Mouse (Mus musculus) embryonic stem cell, embryonic (primary cell): ENCODE data around the gene Cnot10.

Experiments
- CTCF ChIA-PET, 4 experiments: fragments of 300-600 bp in 2 of 4; fragments of 350-600 bp in 2 of 4; sonication (Branson Sonifier 250); formaldehyde crosslinking; loops; one replicate each; lab custom pipeline; 2022; ENCODE audit warnings: inconsistent platforms in 2 of 4; lab: Charles Lee
- POLR2A ChIA-PET, 4 experiments: fragments of 300-600 bp in 2 of 4; fragments of 350-600 bp in 2 of 4; sonication (Branson Sonifier 250); formaldehyde crosslinking; loops; one replicate each; lab custom pipeline; 2022; ENCODE audit warnings: antibody characterized with exemption in 4 of 4, inconsistent platforms in 1 of 4; lab: Charles Lee

Cnot10 gene

DNA sequence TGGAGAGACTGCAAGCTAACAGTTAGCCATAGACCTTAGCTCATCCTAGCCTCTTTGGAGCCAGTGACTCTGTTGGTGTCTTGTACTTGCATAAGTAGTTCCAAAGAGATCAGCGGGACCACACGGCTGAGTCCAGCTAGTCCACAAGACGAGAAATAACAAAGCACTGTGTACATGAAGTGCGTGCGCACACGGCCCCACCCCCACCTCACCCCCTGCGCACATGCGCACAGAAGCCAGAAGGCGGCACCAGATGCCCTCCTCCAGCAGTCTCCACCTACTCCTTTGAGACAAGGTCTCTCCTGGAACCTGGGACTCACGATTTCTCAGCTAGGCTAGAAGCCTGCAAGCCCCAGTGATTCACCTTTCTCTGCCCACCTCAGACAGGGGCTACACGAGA, 23.8 kb upstream of the Cnot10 start:
- ChIA-PET POLR2A (interaction anchor here (0.5 to 3.9 kb wide), 35 partner anchors 8 to 905 kb away, joined by 3 to 16 read pairs (median 4); partner anchors contain the start of genes Cnot10 (in 3 of the 4), Cmtm8 (in 2 of the 4), Dync1li1 (in 2 of the 4) and Cmtm6 (in 1 of the 4)), CTCF (interaction anchor here in 3 of 4 experiments (0.6 to 1.5 kb wide), 10 partner anchors 11 to 1261 kb away, joined by 3 to 4 read pairs (median 3); no protein-coding TSS in a partner anchor)

GRCm38 (mm10) chr9:114661991-114662390, 22.0 kb upstream of the Cnot10 start:
- POLR2A ChIA-PET: interaction anchor here in 3 of 4 experiments (0.9 to 3.9 kb wide), 9 partner anchors 11 to 78 kb away, joined by 3 to 15 read pairs (median 5); partner anchors contain the start of genes Dync1li1 (in 2 of the 3), Cmtm6 (in 1 of the 3) and Cnot10 (in 1 of the 3)
- CTCF ChIA-PET: interaction anchor here in 3 of 4 experiments (0.8 to 1.0 kb wide), 4 partner anchors 10 to 65 kb away, joined by 3 to 4 read pairs (median 3); no protein-coding TSS in a partner anchor

- ChIA-PET CTCF (interaction anchor here in 1 of 4 experiments (2.3 kb wide), 1 partner anchor 66 kb away, joined by 7 read pairs; no protein-coding TSS in a partner anchor), POLR2A (interaction anchor here in 2 of 4 experiments (0.6 to 2.7 kb wide), 2 partner anchors 10 to 41 kb away, joined by 3 to 11 read pairs; no protein-coding TSS in a partner anchor)
Measured at GRCm38 (mm10) chr9:114660983-114661382, 21.0 kb upstream of the Cnot10 start.

DNA sequence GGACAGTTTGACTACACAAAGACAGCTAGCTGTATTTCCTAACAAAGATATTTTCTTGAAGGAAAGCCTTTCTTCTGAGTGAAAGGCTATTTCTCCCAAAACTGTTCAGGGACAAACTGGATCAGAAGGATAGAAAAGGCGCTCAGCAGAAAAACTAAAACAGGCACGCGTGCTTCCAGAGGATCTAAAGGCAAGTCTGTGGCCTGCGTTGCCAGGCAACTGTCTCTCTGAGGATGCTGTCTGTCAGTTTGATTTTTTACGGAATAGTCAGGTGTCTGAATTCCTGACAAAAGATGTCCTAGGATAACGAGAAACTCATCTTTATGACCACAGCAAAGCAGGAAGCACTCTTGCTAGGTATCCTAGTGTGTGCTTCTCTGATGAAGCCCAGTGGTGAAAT, 20.5 kb upstream of the Cnot10 start:
- ChIA-PET POLR2A (interaction anchor here in 1 of 4 experiments (0.6 kb wide), 1 partner anchor 41 kb away, joined by 3 read pairs; no protein-coding TSS in a partner anchor), CTCF (interaction anchor here in 1 of 4 experiments (2.3 kb wide), 1 partner anchor 67 kb away, joined by 7 read pairs; no protein-coding TSS in a partner anchor)

GRCm38 (mm10) chr9:114656701-114657100, 16.7 kb upstream of the Cnot10 start:
- CTCF ChIA-PET: interaction anchor here in 3 of 4 experiments (0.6 to 1.9 kb wide), 3 partner anchors 9 to 78 kb away, joined by 5 to 6 read pairs (median 5); no protein-coding TSS in a partner anchor

DNA sequence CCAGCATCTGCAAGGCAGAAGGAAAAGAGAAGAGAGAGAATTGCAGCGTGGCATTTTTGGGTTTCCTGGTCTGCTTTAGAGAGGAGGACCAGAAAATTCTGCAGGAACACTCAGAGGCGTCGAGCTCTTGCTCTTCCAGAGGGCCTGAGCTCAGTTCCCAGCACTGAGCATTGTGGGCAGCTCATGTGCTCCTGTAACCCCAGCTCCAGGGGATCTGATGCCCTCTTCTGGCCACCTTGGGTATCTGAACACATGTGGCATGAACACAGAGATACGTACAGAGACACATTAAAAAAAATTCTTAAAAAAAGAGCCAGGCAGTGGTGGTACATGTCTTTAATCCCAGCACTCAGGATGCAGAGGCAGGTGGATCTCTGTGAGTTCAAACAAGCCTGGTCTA, 15.4 kb upstream of the Cnot10 start:
- ChIA-PET CTCF (interaction anchor here in 3 of 4 experiments (0.6 to 1.2 kb wide), 4 partner anchors 36 to 175 kb away, joined by 3 to 11 read pairs (median 5); partner anchors contain the start of gene Cmtm6 (in 1 of the 3)), POLR2A (interaction anchor here in 2 of 4 experiments (0.6 to 3.7 kb wide), 9 partner anchors 8 to 139 kb away, joined by 3 to 16 read pairs (median 4); partner anchors contain the start of genes Cnot10 (in 1 of the 2) and Dync1li1 (in 1 of the 2))

More at GRCm38 (mm10) chr9:114656701-114657100, 16.7 kb upstream of the Cnot10 start:
- POLR2A ChIA-PET: interaction anchor here in 2 of 4 experiments (1.3 to 3.7 kb wide), 5 partner anchors 8 to 17 kb away, joined by 4 to 16 read pairs (median 10); partner anchors contain the start of gene Cnot10 (in 2 of the 2)

GRCm38 (mm10) chr9:114650938-114651634, 11.1 kb upstream of the Cnot10 start:
- ChIA-PET CTCF (interaction anchor here in 3 of 4 experiments (0.6 to 1.5 kb wide), 9 partner anchors 13 to 263 kb away, joined by 3 to 7 read pairs (median 4); no protein-coding TSS in a partner anchor), POLR2A (interaction anchor here in 3 of 4 experiments (0.8 to 4.8 kb wide), 13 partner anchors 9 to 111 kb away, joined by 3 to 24 read pairs (median 4); partner anchors contain the start of genes Cnot10 (in 3 of the 3) and Cmtm6 (in 1 of the 3))

DNA sequence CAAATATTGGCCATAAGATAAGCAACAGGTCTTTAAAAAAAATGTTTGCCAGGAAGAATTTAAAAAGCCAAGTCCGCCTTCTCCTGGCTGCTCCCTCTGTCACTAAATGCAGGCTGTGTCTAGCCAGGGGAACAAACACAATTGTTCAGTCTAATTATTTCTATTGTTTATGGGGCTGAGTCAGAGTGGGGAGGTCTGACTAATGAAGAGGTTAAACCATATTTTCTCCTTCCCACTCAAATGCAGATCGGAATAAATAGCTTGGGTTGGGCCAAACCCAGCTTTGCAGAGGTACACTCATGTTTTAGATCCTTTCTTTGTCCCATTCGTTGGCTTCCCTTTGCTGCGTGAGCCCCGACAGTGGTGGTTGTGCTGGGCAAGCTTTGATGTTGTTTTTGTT, 9.4 kb upstream of the Cnot10 start:
- ChIA-PET POLR2A (interaction anchor here in 2 of 4 experiments (1.3 to 4.8 kb wide), 3 partner anchors 8 to 13 kb away, joined by 4 to 24 read pairs (median 19); partner anchors contain the start of gene Cnot10 (in 2 of the 2)), CTCF (interaction anchor here in 3 of 4 experiments (0.6 to 2.7 kb wide), 4 partner anchors 9 to 61 kb away, joined by 3 to 14 read pairs (median 4); partner anchors contain the start of gene Cnot10 (in 1 of the 3))

- POLR2A ChIA-PET: interaction anchor here in 2 of 4 experiments (0.6 to 4.8 kb wide), 9 partner anchors 8 to 88 kb away, joined by 3 to 24 read pairs (median 4); partner anchors contain the start of genes Cnot10 (in 1 of the 2) and Dync1li1 (in 1 of the 2)
- CTCF ChIA-PET: interaction anchor here (0.6 to 2.7 kb wide), 23 partner anchors 8 to 1921 kb away, joined by 3 to 14 read pairs (median 4); partner anchors contain the start of genes Cnot10 (in 2 of the 4) and Cmtm6 (in 1 of the 4)
Measured at GRCm38 (mm10) chr9:114648472-114648871, 8.5 kb upstream of the Cnot10 start.

DNA sequence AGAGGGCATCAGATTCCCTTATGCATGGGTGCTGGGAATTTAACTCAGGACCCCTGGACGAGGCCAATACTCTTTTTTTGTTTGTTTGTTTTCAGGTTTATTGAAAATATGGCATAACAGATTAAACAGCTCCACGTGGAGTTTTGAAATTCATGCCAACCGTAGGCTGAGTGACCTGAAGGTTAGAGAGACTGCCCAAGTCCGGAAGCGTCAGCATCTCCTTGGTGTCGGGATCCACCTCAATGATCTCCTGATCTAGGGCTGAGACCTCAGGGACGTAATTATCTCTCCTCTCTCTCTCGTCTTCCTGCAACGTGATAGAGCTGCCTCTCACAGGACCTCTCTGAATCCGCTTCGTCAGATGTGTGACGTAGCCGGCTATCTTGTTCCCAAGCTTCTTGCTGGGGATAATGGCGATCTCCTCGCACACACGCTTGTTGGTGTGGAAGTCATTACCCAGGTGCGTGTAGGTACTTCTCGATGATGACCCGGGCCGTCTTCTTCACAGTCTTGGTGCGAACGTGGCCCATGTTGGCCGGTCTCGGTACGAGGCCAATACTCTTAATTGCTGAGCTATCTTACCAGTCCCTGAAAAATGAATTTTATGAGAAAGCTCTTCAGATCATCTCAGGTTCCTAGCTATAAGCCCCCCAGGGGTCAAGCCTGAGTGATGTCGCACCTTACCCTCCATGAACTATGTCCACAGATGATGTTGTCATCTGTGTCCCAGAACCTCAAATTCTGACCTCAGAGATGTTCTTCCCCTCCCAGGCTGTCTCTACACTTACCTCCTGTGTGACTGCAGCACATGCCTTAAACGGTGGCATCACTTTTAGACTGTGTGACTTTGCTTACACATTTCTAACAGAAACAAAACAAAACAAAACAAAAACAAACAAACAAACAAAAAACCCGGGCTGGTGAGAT, 7.8 kb upstream of the Cnot10 start:
- ChIA-PET CTCF (interaction anchor here (0.6 to 2.7 kb wide), 24 partner anchors 8 to 1921 kb away, joined by 3 to 14 read pairs (median 4); partner anchors contain the start of genes Cmtm6 (in 1 of the 4) and Cnot10 (in 1 of the 4)), POLR2A (interaction anchor here in 2 of 4 experiments (0.6 to 4.8 kb wide), 14 partner anchors 8 to 89 kb away, joined by 3 to 24 read pairs (median 4); partner anchors contain the start of genes Cnot10 (in 2 of the 2) and Dync1li1 (in 1 of the 2))

DNA sequence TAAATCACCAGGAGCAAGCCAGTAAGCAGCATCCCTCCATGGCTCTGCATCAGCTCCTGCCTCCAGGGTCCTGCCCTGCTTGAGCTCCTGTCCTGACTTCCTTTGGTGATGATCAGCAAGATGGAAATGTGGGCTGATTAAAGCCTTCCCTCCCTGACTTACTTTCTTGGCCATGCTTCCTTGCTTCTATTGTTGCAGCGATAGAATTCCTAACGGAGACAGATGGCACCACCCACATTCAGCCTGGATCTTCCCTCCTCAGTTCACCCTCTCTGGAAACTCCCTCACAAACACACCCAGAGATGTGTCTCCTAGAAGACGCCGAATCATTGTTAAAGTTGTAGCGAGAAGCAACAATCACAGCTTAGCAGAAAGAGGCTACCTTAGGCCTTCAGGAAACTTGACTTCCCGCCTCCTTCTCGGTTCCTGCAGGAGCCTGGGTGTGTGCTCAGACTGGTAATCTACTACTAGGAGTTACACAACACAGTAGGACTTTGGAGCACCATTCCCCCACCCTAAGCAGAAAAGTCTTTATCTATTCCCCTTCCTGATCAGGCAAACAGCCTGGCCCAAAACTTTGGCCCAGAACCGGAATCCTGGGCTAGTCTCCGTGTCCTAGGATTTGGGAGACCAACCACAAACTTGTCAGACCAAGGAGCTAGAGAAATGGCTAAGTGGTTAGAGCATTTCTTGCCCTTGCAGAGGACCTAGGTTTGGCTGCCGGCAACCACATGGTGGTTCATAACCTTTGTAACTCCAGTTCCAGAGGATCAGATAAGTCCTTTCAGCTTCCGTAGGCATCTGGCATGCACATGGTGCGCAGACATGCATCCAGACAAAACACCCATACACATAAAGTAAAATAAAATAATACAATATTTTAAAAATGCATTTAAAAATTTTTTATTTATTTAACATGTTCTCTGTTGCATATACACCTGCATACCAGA, 6.8 kb upstream of the Cnot10 start:
- POLR2A ChIA-PET: interaction anchor here in 3 of 4 experiments (1.1 to 3.0 kb wide), 11 partner anchors 8 to 90 kb away, joined by 3 to 15 read pairs (median 5); partner anchors contain the start of gene Cnot10 (in 1 of the 3)
- CTCF ChIA-PET: interaction anchor here (0.6 to 2.7 kb wide), 8 partner anchors 18 to 106 kb away, joined by 3 to 14 read pairs (median 5); no protein-coding TSS in a partner anchor

DNA sequence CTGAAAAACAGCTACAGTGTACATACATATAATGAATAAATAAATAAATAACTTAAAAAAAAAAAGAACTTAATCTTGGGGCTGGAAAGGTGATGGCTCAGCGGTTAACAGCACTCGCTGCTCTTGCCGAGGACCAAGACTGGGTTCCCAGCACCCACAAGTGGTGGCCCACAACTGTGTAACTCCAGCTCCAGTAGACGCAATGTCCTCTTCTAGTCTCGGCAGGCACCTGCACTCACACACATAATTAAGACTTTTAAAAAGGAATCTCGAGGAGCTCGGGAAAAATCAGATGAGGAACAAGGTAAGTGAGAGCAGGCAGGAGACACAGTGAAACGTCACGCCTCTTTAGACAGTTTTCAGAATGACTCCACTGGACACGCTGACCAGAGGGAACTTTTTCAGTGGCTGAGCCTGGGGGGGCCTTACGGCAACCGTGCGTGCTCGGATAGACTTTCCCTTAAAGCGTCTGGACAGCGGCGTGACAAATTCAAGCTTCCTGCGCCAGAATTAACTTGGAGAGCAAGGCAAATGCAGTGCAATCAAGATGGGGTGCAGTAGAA, 717 bp downstream of the Cnot10 start:
- CTCF ChIA-PET: interaction anchor here (0.5 to 2.8 kb wide), 17 partner anchors 9 to 224 kb away, joined by 3 to 11 read pairs (median 5); partner anchors contain the start of gene Cmtm6 (in 1 of the 4)
- POLR2A ChIA-PET: interaction anchor here (0.6 to 9.1 kb wide), 73 partner anchors 8 to 709 kb away, joined by 3 to 61 read pairs (median 5); partner anchors contain the start of genes Cmtm6 (in 2 of the 4), Crtap (in 2 of the 4), Dync1li1 (in 2 of the 4) and Cmtm7 (in 1 of the 4)

DNA sequence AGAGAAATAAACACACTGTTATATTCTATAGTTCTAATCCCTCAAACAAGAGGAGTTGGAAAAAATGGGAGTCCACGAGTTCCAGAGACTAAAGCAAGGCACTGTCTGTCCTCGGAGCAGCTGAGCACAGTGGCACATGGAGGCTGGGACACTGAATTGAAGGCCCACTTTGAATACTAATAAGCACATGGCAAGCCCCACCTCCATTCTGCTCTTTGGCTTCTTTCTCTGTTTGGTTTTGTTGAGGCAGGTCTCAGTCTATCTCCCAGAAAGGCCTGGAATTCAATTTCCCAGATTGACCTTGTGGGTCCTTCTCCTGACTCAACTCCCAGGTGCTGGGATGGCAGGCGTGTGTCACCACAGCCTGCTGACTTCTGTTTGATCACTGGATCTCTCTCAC, 3.2 kb downstream of the Cnot10 start:
- CTCF ChIA-PET: interaction anchor here in 1 of 4 experiments (0.5 to 0.6 kb wide), 2 partner anchors 230 to 544 kb away, joined by 3 to 5 read pairs; no protein-coding TSS in a partner anchor
- POLR2A ChIA-PET: interaction anchor here in 2 of 4 experiments (0.6 to 9.1 kb wide), 5 partner anchors 12 to 29 kb away, joined by 4 to 61 read pairs (median 5); no protein-coding TSS in a partner anchor

DNA sequence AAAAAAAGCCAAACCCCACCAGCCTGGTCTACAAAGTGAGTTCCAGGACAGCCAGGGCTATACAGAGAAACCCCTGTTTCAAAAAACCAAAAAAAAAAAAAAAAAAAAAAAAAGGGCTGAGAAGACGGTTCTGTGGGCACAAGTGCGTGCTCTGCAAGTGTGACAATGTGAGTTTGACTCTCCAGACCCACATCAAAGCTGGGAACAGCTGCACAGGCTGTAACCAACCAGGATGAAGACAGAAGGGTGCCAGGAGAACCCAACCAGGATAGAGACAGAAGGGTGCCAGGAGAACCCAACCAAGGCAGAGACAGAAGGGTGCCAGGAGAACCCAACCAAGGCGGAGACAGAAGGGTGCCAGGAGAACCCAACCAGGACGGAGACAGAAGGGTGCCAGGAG, 3.8 kb downstream of the Cnot10 start:
- POLR2A ChIA-PET: interaction anchor here in 2 of 4 experiments (0.6 to 9.1 kb wide), 8 partner anchors 11 to 118 kb away, joined by 3 to 61 read pairs (median 4); no protein-coding TSS in a partner anchor
- CTCF ChIA-PET: interaction anchor here in 1 of 4 experiments (0.6 kb wide), 1 partner anchor 545 kb away, joined by 5 read pairs; no protein-coding TSS in a partner anchor
